Mouse (Mus musculus): ENCODE data around the gene Uts2r. TPM values are rescaled to one million over a fixed set of nuclear protein-coding genes. Genes with fewer than 3 reads are reported as not detected.

Gene Uts2r
- total and polyA plus RNA-seq, 2 experiments from 2014 or later, result not detected

- 83% methylated on average over 3 of the region's 3 CpGs for WGBS
- DNase-seq (ENCODE audit: low spot score), result no peak
- Histone ChIP-seq H3K27ac (ENCODE audit: low read depth) (no peak overlapping the region), H3K4me1 (ENCODE audit: control insufficient read depth, insufficient read depth) (no peaks in the 10 kb centered on the region), H3K36me3 (replicated peaks; ENCODE audit: control insufficient read depth, insufficient read depth, low read length) (peaks cover 5% of the 10 kb centered on the region), H3K9me3 (replicated peaks; ENCODE audit: control insufficient read depth, low read length) (no peaks in the 10 kb centered on the region), H3K27me3 (ENCODE audit: control insufficient read depth, insufficient read depth, low read length) (no peaks in the 10 kb centered on the region), H3K9ac (replicated peaks; ENCODE audit: low read depth, low read length) (no peak overlapping the region), H3K4me2 (ENCODE audit: low read depth, low read length) (no peak overlapping the region), H3K4me3 (ENCODE audit: low read depth, low read length) (no peak overlapping the region)
- TF ChIP-seq EP300 (IDR thresholded peaks at IDR 0.05; ENCODE audit: low read depth), result no peak
- TF ChIP-seq CTCF (IDR thresholded peaks at IDR 0.05; ENCODE audit: low read depth), result no peak
- ATAC-seq (ENCODE audit: insufficient read depth, low read depth), result no peak
Observed at GRCm38 (mm10) chr11:121193415-121193814, 33.3 kb downstream of the Uts2r start.

- Histone ChIP-seq H3K9ac (replicated peaks; ENCODE audit: low read depth, low read length) (no peak overlapping the region), H3K9me3 (replicated peaks; ENCODE audit: control insufficient read depth, low read length) (no peaks in the 10 kb centered on the region), H3K4me2 (ENCODE audit: low read depth, low read length) (no peak overlapping the region), H3K4me1 (ENCODE audit: control insufficient read depth, insufficient read depth) (no peaks in the 10 kb centered on the region), H3K27me3 (ENCODE audit: control insufficient read depth, insufficient read depth, low read length) (no peaks in the 10 kb centered on the region), H3K36me3 (replicated peaks; ENCODE audit: control insufficient read depth, insufficient read depth, low read length) (peaks cover 5% of the 10 kb centered on the region), H3K27ac (ENCODE audit: low read depth) (no peak overlapping the region), H3K4me3 (ENCODE audit: low read depth, low read length) (no peak overlapping the region)
- TF ChIP-seq EP300 (IDR thresholded peaks at IDR 0.05; ENCODE audit: low read depth), result no peak
- no peak for TF ChIP-seq CTCF (IDR thresholded peaks at IDR 0.05; ENCODE audit: low read depth)
- no peak for DNase-seq (ENCODE audit: low spot score)
- ATAC-seq (ENCODE audit: insufficient read depth, low read depth), result no peak
- 53% methylated on average over 2 of the region's 2 CpGs for WGBS
Observed at GRCm38 (mm10) chr11:121198622-121199021, 38.6 kb downstream of the Uts2r start.

GRCm38 (mm10) chr11:121199851-121200250 lies 39.8 kb downstream of the Uts2r start:
- no peaks in the 10 kb centered on the region for H3K27me3 ChIP-seq (ENCODE audit: control insufficient read depth, insufficient read depth, low read length)
- no peaks in the 10 kb centered on the region for H3K9me3 ChIP-seq (replicated peaks; ENCODE audit: control insufficient read depth, low read length)
- DNase-seq (ENCODE audit: low spot score), result no peak
- H3K4me1 ChIP-seq (ENCODE audit: control insufficient read depth, insufficient read depth), result no peaks in the 10 kb centered on the region
- no peak overlapping the region for H3K27ac ChIP-seq (ENCODE audit: low read depth)
- no peak for TF ChIP-seq CTCF (IDR thresholded peaks at IDR 0.05; ENCODE audit: low read depth)
- peaks cover 5% of the 10 kb centered on the region; the same call in 1 of the 2 replicates for H3K36me3 ChIP-seq (replicated peaks; ENCODE audit: control insufficient read depth, insufficient read depth, low read length)
- no peak for ATAC-seq (ENCODE audit: insufficient read depth, low read depth)
- no peak overlapping the region for H3K4me2 ChIP-seq (ENCODE audit: low read depth, low read length)
- H3K9ac ChIP-seq (replicated peaks; ENCODE audit: low read depth, low read length), result no peak overlapping the region
- WGBS, result 86% methylated on average over 4 of the region's 4 CpGs
- no peak overlapping the region for H3K4me3 ChIP-seq (ENCODE audit: low read depth, low read length)

GRCm38 (mm10) chr11:121200781-121201180 lies 40.7 kb downstream of the Uts2r start:
- Histone ChIP-seq H3K36me3 (replicated peaks; ENCODE audit: control insufficient read depth, insufficient read depth, low read length) (peaks cover 5% of the 10 kb centered on the region; the same call in 1 of the 2 replicates), H3K4me2 (ENCODE audit: low read depth, low read length) (no peak overlapping the region), H3K9ac (replicated peaks; ENCODE audit: low read depth, low read length) (no peak overlapping the region), H3K4me3 (ENCODE audit: low read depth, low read length) (no peak overlapping the region), H3K27me3 (ENCODE audit: control insufficient read depth, insufficient read depth, low read length) (no peaks in the 10 kb centered on the region), H3K4me1 (ENCODE audit: control insufficient read depth, insufficient read depth) (no peaks in the 10 kb centered on the region), H3K9me3 (replicated peaks; ENCODE audit: control insufficient read depth, low read length) (no peaks in the 10 kb centered on the region), H3K27ac (ENCODE audit: low read depth) (no peak overlapping the region)
- no peak for DNase-seq (ENCODE audit: low spot score)
- WGBS, result 82% methylated on average over 6 of the region's 6 CpGs
- ATAC-seq (ENCODE audit: insufficient read depth, low read depth), result no peak
- no peak for TF ChIP-seq CTCF (IDR thresholded peaks at IDR 0.05; ENCODE audit: low read depth)
- TF ChIP-seq EP300 (IDR thresholded peaks at IDR 0.05; ENCODE audit: low read depth), result no peak

- no peak for TF ChIP-seq EP300 (IDR thresholded peaks at IDR 0.05; ENCODE audit: low read depth)
- peak; percentile 57 for TF ChIP-seq CTCF (IDR thresholded peaks at IDR 0.05; ENCODE audit: low read depth)
- no peak overlapping the region for H3K9ac ChIP-seq (replicated peaks; ENCODE audit: low read depth, low read length)
- no peaks in the 10 kb centered on the region for H3K36me3 ChIP-seq (replicated peaks; ENCODE audit: control insufficient read depth, insufficient read depth, low read length)
- H3K9me3 ChIP-seq (replicated peaks; ENCODE audit: control insufficient read depth, low read length), result no peaks in the 10 kb centered on the region
- H3K4me3 ChIP-seq (ENCODE audit: low read depth, low read length), result no peak overlapping the region
- no peak for DNase-seq (ENCODE audit: low spot score)
- H3K4me1 ChIP-seq (ENCODE audit: control insufficient read depth, insufficient read depth), result no peaks in the 10 kb centered on the region
- no peak for ATAC-seq (ENCODE audit: insufficient read depth, low read depth)
- 32% methylated on average over 11 of the region's 11 CpGs for WGBS
- no peaks in the 10 kb centered on the region for H3K27me3 ChIP-seq (ENCODE audit: control insufficient read depth, insufficient read depth, low read length)
- no peak overlapping the region for H3K27ac ChIP-seq (ENCODE audit: low read depth)
- H3K4me2 ChIP-seq (ENCODE audit: low read depth, low read length), result no peak overlapping the region
Observed at GRCm38 (mm10) chr11:121201436-121202198, 41.5 kb downstream of the Uts2r start.

GRCm38 (mm10) chr11:121203859-121204160 lies 43.7 kb downstream of the Uts2r start:
- Histone ChIP-seq H3K4me3 (ENCODE audit: low read depth, low read length) (peak overlapping the region; percentile 77), H3K4me2 (ENCODE audit: low read depth, low read length) (peak overlapping the region; percentile 78), H3K27ac (ENCODE audit: low read depth) (no peak overlapping the region), H3K9me3 (replicated peaks; ENCODE audit: control insufficient read depth, low read length) (no peaks in the 10 kb centered on the region), H3K36me3 (replicated peaks; ENCODE audit: control insufficient read depth, insufficient read depth, low read length) (peaks cover 6% of the 10 kb centered on the region; the same call in 1 of the 2 replicates), H3K27me3 (ENCODE audit: control insufficient read depth, insufficient read depth, low read length) (no peaks in the 10 kb centered on the region), H3K9ac (replicated peaks; ENCODE audit: low read depth, low read length) (no peak overlapping the region), H3K4me1 (ENCODE audit: control insufficient read depth, insufficient read depth) (no peaks in the 10 kb centered on the region)
- no peak for ATAC-seq (ENCODE audit: insufficient read depth, low read depth)
- TF ChIP-seq CTCF (IDR thresholded peaks at IDR 0.05; ENCODE audit: low read depth), result no peak
- TF ChIP-seq EP300 (IDR thresholded peaks at IDR 0.05; ENCODE audit: low read depth), result no peak
- WGBS, result 0% methylated on average over 5 of the region's 5 CpGs
- DNase-seq (ENCODE audit: low spot score), result no peak
